Mouse (Mus musculus) cerebellum, adult 11 months (tissue): ENCODE data around the gene Stxbp2.

Experiments used
- DNase-seq: peaks from one replicate; pipeline ENCODE4 v3.0.0; 2022

The Stxbp2 gene

GRCm38 (mm10) chr8:3683408-3684176, 52.8 kb downstream of the Stxbp2 start:
- DNase-seq, result peak; percentile 76

- no peak for DNase-seq
Measured at GRCm38 (mm10) chr8:3684530-3684929, 53.8 kb downstream of the Stxbp2 start.

GRCm38 (mm10) chr8:3685422-3685821, 54.7 kb downstream of the Stxbp2 start:
- no peak for DNase-seq

GRCm38 (mm10) chr8:3687537-3687936, 56.8 kb downstream of the Stxbp2 start:
- no peak for DNase-seq

- DNase-seq, result no peak
Measured at GRCm38 (mm10) chr8:3690774-3691173, 60.0 kb downstream of the Stxbp2 start.
